Mouse (Mus musculus): Measurements from ENCODE around the gene Pde3a. TPM values are rescaled to one million over a fixed set of nuclear protein-coding genes. Genes with fewer than 3 reads are reported as not detected.

Pde3a gene
- total RNA-seq, 4 experiments from 2014 or later = 10.4 to 20.4 (median 13.6) TPM

GRCm38 (mm10) chr6:141405496-141405895 is 156.4 kb downstream of the Pde3a start:
- no peak for DNase-seq

- no peak for DNase-seq
Measured at GRCm38 (mm10) chr6:141408758-141409157, 159.7 kb downstream of the Pde3a start.

- no peak for DNase-seq
Measured at GRCm38 (mm10) chr6:141410836-141411235, 161.8 kb downstream of the Pde3a start.

GRCm38 (mm10) chr6:141425114-141425513 is 176.0 kb downstream of the Pde3a start:
- DNase-seq = no peak

- no peak for DNase-seq
Measured at GRCm38 (mm10) chr6:141428587-141428986, 179.5 kb downstream of the Pde3a start.

- DNase-seq = no peak
Measured at GRCm38 (mm10) chr6:141430134-141430533, 181.1 kb downstream of the Pde3a start.

GRCm38 (mm10) chr6:141432271-141432974 is 183.4 kb downstream of the Pde3a start:
- DNase-seq = no peak

GRCm38 (mm10) chr6:141433917-141434756 is 185.1 kb downstream of the Pde3a start:
- peak; percentile 16 for DNase-seq

GRCm38 (mm10) chr6:141435160-141435559 is 186.1 kb downstream of the Pde3a start:
- no peak for DNase-seq

GRCm38 (mm10) chr6:141439965-141440364 is 190.9 kb downstream of the Pde3a start:
- DNase-seq = no peak

GRCm38 (mm10) chr6:141447547-141447946 is 198.5 kb downstream of the Pde3a start:
- DNase-seq = no peak

- no peak for DNase-seq
Measured at GRCm38 (mm10) chr6:141448886-141449285, 199.8 kb downstream of the Pde3a start.

- DNase-seq = no peak
Measured at GRCm38 (mm10) chr6:141455335-141455734, 206.3 kb downstream of the Pde3a start.

GRCm38 (mm10) chr6:141456591-141456990 is 207.5 kb downstream of the Pde3a start:
- DNase-seq = no peak

GRCm38 (mm10) chr6:141470251-141470650 is 221.2 kb downstream of the Pde3a start:
- no peak for DNase-seq

GRCm38 (mm10) chr6:141474223-141474622 is 225.2 kb downstream of the Pde3a start:
- DNase-seq = no peak

- no peak for DNase-seq
Measured at GRCm38 (mm10) chr6:141474696-141475095, 225.6 kb downstream of the Pde3a start.

GRCm38 (mm10) chr6:141485302-141486021 is 236.4 kb downstream of the Pde3a start:
- no peak for DNase-seq

- no peak for DNase-seq
Measured at GRCm38 (mm10) chr6:141487266-141487665, 238.2 kb downstream of the Pde3a start.

- no peak for DNase-seq
Measured at GRCm38 (mm10) chr6:141488619-141489018, 239.6 kb downstream of the Pde3a start.

- no peak for DNase-seq
Measured at GRCm38 (mm10) chr6:141494909-141495308, 245.8 kb downstream of the Pde3a start.

- DNase-seq = no peak
Measured at GRCm38 (mm10) chr6:141495634-141496418, 246.8 kb downstream of the Pde3a start.
